Mouse (Mus musculus) stomach, embryonic 14.5 days (tissue): ENCODE data around the gene Ptprm. TPM values are rescaled to one million over a fixed set of nuclear protein-coding genes. Genes with fewer than 3 reads are reported as not detected.

Source experiments
- ATAC-seq: fragments of 200-750 bp; cut with Nextera tagmentation; 2 replicates; pipeline ENCODE4 v1.8.0; 2017; ENCODE audit warnings: low read depth, moderate TSS enrichment; ENCODE audit not compliant: insufficient number of reproducible peaks, insufficient read depth, low FRiP score
- H3K27ac ChIP-seq: fragments of 300-500 bp; sonication (generic); 2 replicates; pipeline ENCODE4 v1.5.1; 2014; ENCODE audit warnings: mild to moderate bottlenecking, low read length, moderate library complexity, mixed read lengths
- H3K27me3 ChIP-seq: fragments of 300-500 bp; sonication (generic); 2 replicates; pipeline ENCODE4 v1.6.1; 2014; ENCODE audit warnings: low read length, control low read depth, mixed read lengths; ENCODE audit not compliant: control insufficient read depth, insufficient read depth
- H3K36me3 ChIP-seq: fragments of 300-500 bp; sonication (generic); 2 replicates; pipeline ENCODE4 v1.6.1; 2014; ENCODE audit warnings: mild to moderate bottlenecking, control low read depth, low read length, moderate library complexity, mixed read lengths; ENCODE audit not compliant: control insufficient read depth, insufficient read depth
- H3K4me1 ChIP-seq: fragments of 300-500 bp; sonication (generic); 2 replicates; pipeline ENCODE4 v1.6.1; 2014; ENCODE audit warnings: low read length, control low read depth, mixed read lengths; ENCODE audit not compliant: control insufficient read depth, insufficient read depth
- H3K4me2 ChIP-seq: fragments of 300-500 bp; sonication (generic); replicated peaks from 2 replicates; pipeline ENCODE4 v1.6.1; 2014; ENCODE audit warnings: low read depth, low read length, control low read depth
- H3K4me3 ChIP-seq: fragments of 300-500 bp; sonication (generic); 2 replicates; pipeline ENCODE4 v1.5.1; 2014; ENCODE audit warnings: low read depth, low read length, control low read depth
- H3K9ac ChIP-seq: fragments of 300-500 bp; sonication (generic); replicated peaks from 2 replicates; pipeline ENCODE4 v1.6.1; 2014; ENCODE audit warnings: low read depth, mild to moderate bottlenecking, control low read depth, low read length, moderate library complexity, mixed read lengths
- H3K9me3 ChIP-seq: fragments of 300-500 bp; sonication (generic); 2 replicates; pipeline ENCODE4 v1.6.1; 2016; ENCODE audit warnings: low read depth, low read length, control low read depth; ENCODE audit not compliant: control insufficient read depth
- WGBS: fragments of 180-500 bp; shearing (Covaris S2); extraction: QIAGEN DNeasy Blood & Tissue Kit; methylation state at CpG from one replicate; pipeline ENCODE4 v1.1.7; 2014; 5-methylcytosine and 5-hydroxymethylcytosine counted together
- polyA plus RNA-seq: library from polyadenylated mRNA; unstranded; fragments of >200 nt; fragmentation: Nextera tagmentation; extraction: Ambion mirVana; gene quantifications from 2 replicates; pipeline ENCODE4 v1.2.1, GENCODE M21; 2014

The Ptprm gene
- polyA plus RNA-seq, 1 experiment from 2014 or later = 17.7 TPM

DNA sequence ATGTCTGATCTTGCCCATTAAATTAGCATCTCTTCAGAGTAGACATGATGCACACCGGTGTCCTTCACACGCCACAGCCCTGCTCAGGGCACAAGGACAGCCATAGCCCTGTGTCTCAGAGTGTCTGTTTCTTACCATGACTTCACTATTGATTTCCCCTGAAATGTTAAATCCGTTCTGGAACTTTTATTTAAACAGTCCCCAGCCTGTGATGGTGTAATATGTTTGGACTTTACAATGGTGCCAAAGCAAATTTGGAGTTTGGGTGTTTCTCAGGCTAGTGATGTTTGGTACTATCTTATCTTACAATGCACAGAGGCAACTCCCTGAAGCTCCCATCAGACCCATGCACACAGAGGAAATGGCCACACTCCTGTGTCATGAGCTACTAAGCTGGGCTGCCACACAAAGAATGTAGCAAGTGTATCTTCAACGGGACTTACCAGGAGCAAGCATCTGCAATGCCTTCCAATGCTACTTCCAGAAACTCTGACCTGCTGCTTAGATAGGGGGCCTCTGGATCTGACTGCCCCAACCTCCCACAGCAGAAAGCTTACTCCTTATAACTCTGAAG lies 212.0 kb downstream of the Ptprm start:
- H3K27ac ChIP-seq = no peak overlapping the region
- H3K9ac ChIP-seq = no peak overlapping the region
- H3K4me2 ChIP-seq = no peak overlapping the region
- no peaks in the 10 kb centered on the region for H3K36me3 ChIP-seq
- no peak overlapping the region for H3K4me3 ChIP-seq
- no peaks in the 10 kb centered on the region for H3K9me3 ChIP-seq
- no peaks in the 10 kb centered on the region for H3K27me3 ChIP-seq
- no peak for ATAC-seq
- 80% methylated on average over 4 of the region's 4 CpGs for WGBS
- H3K4me1 ChIP-seq = no peaks in the 10 kb centered on the region

DNA sequence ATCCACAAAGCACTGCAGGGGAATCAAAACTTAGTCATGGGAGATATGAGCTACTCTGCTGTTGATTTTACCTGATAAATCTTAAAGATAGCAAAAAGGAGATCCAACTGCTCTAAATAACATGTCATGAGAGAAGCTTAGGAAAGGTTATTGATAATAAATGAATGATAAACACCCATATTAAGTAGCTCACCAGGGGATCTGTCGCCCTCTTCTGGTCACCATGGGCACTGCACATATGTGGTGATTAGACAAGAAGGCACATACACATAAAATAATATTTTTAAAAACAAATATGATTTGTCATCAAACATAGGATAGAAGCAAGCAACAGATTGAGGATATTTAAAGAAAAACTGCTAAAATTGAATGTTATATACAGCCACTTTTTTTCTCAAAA lies 213.8 kb downstream of the Ptprm start:
- WGBS = 35% methylated on average over 1 of the region's 1 CpGs
- ATAC-seq = no peak
- Histone ChIP-seq H3K27ac (no peak overlapping the region), H3K27me3 (no peaks in the 10 kb centered on the region), H3K4me3 (no peak overlapping the region), H3K9me3 (no peaks in the 10 kb centered on the region), H3K4me2 (no peak overlapping the region), H3K36me3 (no peaks in the 10 kb centered on the region), H3K4me1 (no peaks in the 10 kb centered on the region), H3K9ac (no peak overlapping the region)

GRCm38 (mm10) chr17:67138981-67139380 lies 215.3 kb downstream of the Ptprm start:
- WGBS = 62% methylated on average over 12 of the region's 12 CpGs
- Histone ChIP-seq H3K4me2 (no peak overlapping the region), H3K27me3 (no peaks in the 10 kb centered on the region), H3K4me3 (no peak overlapping the region), H3K9ac (no peak overlapping the region), H3K4me1 (peaks cover under 1% of the 10 kb centered on the region; the same call in 1 of the 2 replicates), H3K27ac (no peak overlapping the region), H3K9me3 (no peaks in the 10 kb centered on the region), H3K36me3 (no peaks in the 10 kb centered on the region)
- no peak for ATAC-seq

DNA sequence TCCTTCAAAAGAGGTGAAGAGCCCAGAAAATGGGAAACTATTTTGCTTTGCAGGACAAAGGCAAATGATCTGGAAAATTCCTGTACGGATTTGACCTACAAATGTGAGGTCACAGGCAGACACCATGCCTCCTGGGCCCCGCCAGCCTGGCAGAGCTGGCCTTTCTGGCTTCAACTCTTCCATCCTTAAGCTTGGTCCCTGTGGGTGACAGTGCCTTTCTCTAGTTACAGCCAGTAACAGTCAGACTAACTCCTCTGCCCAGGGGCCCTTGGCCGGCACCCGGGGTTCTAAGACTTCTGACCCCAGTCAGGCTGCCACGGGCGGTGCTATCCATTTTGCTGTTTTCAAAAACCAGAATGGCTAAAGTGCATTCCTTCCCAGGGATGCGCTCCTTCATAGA lies 217.4 kb downstream of the Ptprm start:
- Histone ChIP-seq H3K36me3 (no peaks in the 10 kb centered on the region), H3K4me3 (no peak overlapping the region), H3K9ac (no peak overlapping the region), H3K27ac (no peak overlapping the region), H3K9me3 (no peaks in the 10 kb centered on the region), H3K4me2 (no peak overlapping the region), H3K4me1 (peaks cover 10% of the 10 kb centered on the region; the same call in 1 of the 2 replicates), H3K27me3 (no peaks in the 10 kb centered on the region)
- 79% methylated on average over 7 of the region's 7 CpGs for WGBS
- no peak for ATAC-seq

- Histone ChIP-seq H3K27ac (no peak overlapping the region), H3K4me2 (no peak overlapping the region), H3K4me3 (no peak overlapping the region), H3K36me3 (no peaks in the 10 kb centered on the region), H3K4me1 (peaks cover 10% of the 10 kb centered on the region; the same call in 1 of the 2 replicates), H3K9ac (no peak overlapping the region), H3K27me3 (no peaks in the 10 kb centered on the region), H3K9me3 (no peaks in the 10 kb centered on the region)
- ATAC-seq = no peak
- WGBS = 72% methylated on average over 8 of the region's 8 CpGs
These were observed 217.8 kb downstream of the Ptprm start for GRCm38 (mm10) chr17:67136421-67136820.

- peaks cover 10% of the 10 kb centered on the region; the same call in 1 of the 2 replicates for H3K4me1 ChIP-seq
- ATAC-seq = no peak
- H3K4me2 ChIP-seq = no peak overlapping the region
- 79% methylated on average over 4 of the region's 4 CpGs for WGBS
- no peak overlapping the region for H3K27ac ChIP-seq
- H3K9ac ChIP-seq = no peak overlapping the region
- no peak overlapping the region for H3K4me3 ChIP-seq
- H3K9me3 ChIP-seq = no peaks in the 10 kb centered on the region
- H3K36me3 ChIP-seq = no peaks in the 10 kb centered on the region
- H3K27me3 ChIP-seq = no peaks in the 10 kb centered on the region
These were observed 220.0 kb downstream of the Ptprm start for GRCm38 (mm10) chr17:67134235-67134634.

- H3K4me3 ChIP-seq = no peak overlapping the region
These were observed 220.7 kb downstream of the Ptprm start for GRCm38 (mm10) chr17:67133440-67134103.

DNA sequence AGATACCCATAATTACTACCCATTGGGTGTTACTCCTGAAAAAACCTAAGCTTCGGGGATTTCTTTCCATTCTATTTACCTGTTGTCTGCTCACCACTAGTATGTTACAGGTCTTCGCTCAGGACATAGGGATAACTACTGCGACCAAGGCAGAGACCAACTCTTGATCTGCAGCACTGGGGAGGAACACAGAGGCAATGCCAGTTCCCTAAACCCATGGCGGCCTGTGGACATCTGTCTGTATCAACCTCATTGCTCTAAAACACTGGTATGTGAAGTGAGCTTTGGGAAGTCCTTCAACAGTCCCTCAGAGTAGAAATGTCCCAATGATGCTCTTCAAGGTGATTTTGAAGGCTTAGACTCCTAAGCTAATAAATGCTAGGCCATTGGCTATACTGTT lies 221.2 kb downstream of the Ptprm start:
- Histone ChIP-seq H3K9ac (no peak overlapping the region), H3K4me1 (peaks cover 10% of the 10 kb centered on the region; the same call in 1 of the 2 replicates), H3K27me3 (no peaks in the 10 kb centered on the region), H3K27ac (no peak overlapping the region), H3K9me3 (no peaks in the 10 kb centered on the region), H3K36me3 (no peaks in the 10 kb centered on the region), H3K4me3 (no peak overlapping the region), H3K4me2 (no peak overlapping the region)
- whole genome bisulfite sequencing = 93% methylated on average over 4 of the region's 4 CpGs
- ATAC-seq = no peak

More at GRCm38 (mm10) chr17:67133440-67134103, 220.7 kb downstream of the Ptprm start:
- ATAC-seq = peak; percentile 66; the same call in 1 of the 2 replicates
- Histone ChIP-seq H3K9me3 (no peaks in the 10 kb centered on the region), H3K27me3 (no peaks in the 10 kb centered on the region), H3K4me2 (no peak overlapping the region), H3K27ac (peak overlapping the region; percentile 61; the same call in 1 of the 2 replicates), H3K4me1 (peaks cover 10% of the 10 kb centered on the region; the same call in 1 of the 2 replicates), H3K9ac (no peak overlapping the region), H3K36me3 (no peaks in the 10 kb centered on the region)
- WGBS = 42% methylated on average over 13 of the region's 13 CpGs
